Mouse (Mus musculus) limb, embryonic 14.5 days (tissue): ENCODE data around the gene Dnajc5g. TPM values are rescaled to one million over a fixed set of nuclear protein-coding genes. Genes with fewer than 3 reads are reported as not detected.

Experiments
- ATAC-seq: fragments of 200-750 bp; cut with Nextera tagmentation; 2 replicates; pipeline ENCODE4 v1.8.0; 2017; ENCODE audit warnings: low read depth, moderate number of reproducible peaks, moderate TSS enrichment; ENCODE audit not compliant: low FRiP score
- DNase-seq: peaks from one replicate; pipeline ENCODE4 v3.0.0-alpha.2; 2015; ENCODE audit warnings: low spot score
- H3K27ac ChIP-seq: fragments of 300-500 bp; sonication (generic); replicated peaks from 2 replicates; pipeline ENCODE4 v1.5.1; 2014; ENCODE audit warnings: low read depth, mild to moderate bottlenecking, low read length, moderate library complexity, mixed read lengths
- H3K27me3 ChIP-seq: fragments of 300-500 bp; sonication (generic); 2 replicates; pipeline ENCODE4 v1.6.1; 2014; ENCODE audit warnings: low read length, mixed read lengths; ENCODE audit not compliant: control insufficient read depth, insufficient read depth
- H3K36me3 ChIP-seq: fragments of 300-500 bp; sonication (generic); 2 replicates; pipeline ENCODE4 v1.6.1; 2014; ENCODE audit warnings: mild to moderate bottlenecking, low read length, moderate library complexity, mixed read lengths; ENCODE audit not compliant: control insufficient read depth, insufficient read depth
- H3K4me1 ChIP-seq: fragments of 300-500 bp; sonication (generic); 2 replicates; pipeline ENCODE4 v1.6.1; 2014; ENCODE audit warnings: antibody characterized with exemption, low read length, mixed read lengths; ENCODE audit not compliant: control insufficient read depth, insufficient read depth
- H3K4me2 ChIP-seq: fragments of 300-500 bp; sonication (generic); replicated peaks from 2 replicates; pipeline ENCODE4 v1.6.1; 2014; ENCODE audit warnings: low read depth, mild to moderate bottlenecking, low read length, moderate library complexity; ENCODE audit not compliant: severe bottlenecking
- H3K4me3 ChIP-seq: fragments of 300-500 bp; sonication (generic); replicated peaks from 2 replicates; pipeline ENCODE4 v1.5.1; 2014; ENCODE audit warnings: low read length
- H3K9ac ChIP-seq: fragments of 300-500 bp; sonication (generic); 2 replicates; pipeline ENCODE4 v1.6.1; 2014; ENCODE audit warnings: mild to moderate bottlenecking, low read depth, low read length, moderate library complexity; ENCODE audit not compliant: severe bottlenecking
- H3K9me3 ChIP-seq: fragments of 300-500 bp; sonication (generic); 2 replicates; pipeline ENCODE4 v1.6.1; 2016; ENCODE audit warnings: low read length; ENCODE audit not compliant: control insufficient read depth
- POLR2A ChIP-seq: fragments of 200-500 bp; IDR thresholded peaks from 2 replicates; pipeline ENCODE4 v1.8.0; 2012; ENCODE audit warnings: inconsistent platforms, mild to moderate bottlenecking, moderate library complexity, borderline replicate concordance; ENCODE audit not compliant: insufficient read depth, insufficient read length; ENCODE audit errors: extremely low read depth
- WGBS: fragments of 180-500 bp; shearing (Covaris S2); extraction: QIAGEN DNeasy Blood & Tissue Kit; methylation state at CpG from one replicate; pipeline ENCODE4 v1.1.7; 2014; 5-methylcytosine and 5-hydroxymethylcytosine counted together
- polyA plus RNA-seq, 2 experiments: library from polyadenylated mRNA; depleted of rRNA in 1 of 2; stranded (reverse) in 1 of 2; unstranded in 1 of 2; fragments of >200 nt; fragmentation: Nextera tagmentation in 1 of 2; extraction: Ambion mirVana in 1 of 2; gene quantifications; 2 replicates each; pipeline versions ENCODE4 v1.2.1 to v1.2.3; 2012 to 2014

Dnajc5g gene
- polyA plus RNA-seq, 2 experiments: not detected

GRCm38 (mm10) chr5:31126050-31126449 is 20.0 kb downstream of the Dnajc5g start:
- no peak overlapping the region for H3K27ac ChIP-seq
- no peaks in the 10 kb centered on the region for H3K9me3 ChIP-seq
- DNase-seq (no peak), ATAC-seq (no peak)
- no peak overlapping the region for H3K4me2 ChIP-seq
- 40% methylated on average over 5 of the region's 5 CpGs for WGBS
- H3K27me3 ChIP-seq: no peaks in the 10 kb centered on the region
- H3K9ac ChIP-seq: no peak overlapping the region
- H3K4me3 ChIP-seq: no peak overlapping the region
- TF ChIP-seq POLR2A: no peak
- H3K36me3 ChIP-seq: no peaks in the 10 kb centered on the region
- H3K4me1 ChIP-seq: no peaks in the 10 kb centered on the region

- peaks cover 63% of the 10 kb centered on the region for H3K27me3 ChIP-seq
- H3K4me1 ChIP-seq: no peaks in the 10 kb centered on the region
- 0 out of 2 replicates have a peak, but pooled peaks cover 6% of the 10 kb centered on the region for H3K36me3 ChIP-seq
- no peak for DNase-seq
- ATAC-seq: no peak
- TF ChIP-seq POLR2A: no peak
- no peak overlapping the region for H3K4me3 ChIP-seq
- H3K9ac ChIP-seq: no peak overlapping the region
- H3K9me3 ChIP-seq: no peaks in the 10 kb centered on the region
- WGBS: under 1% methylated on average over 32 of the region's 33 CpGs
- H3K4me2 ChIP-seq: no peak overlapping the region
- H3K27ac ChIP-seq: no peak overlapping the region
Observed at GRCm38 (mm10) chr5:31136730-31137424, 30.8 kb downstream of the Dnajc5g start.

GRCm38 (mm10) chr5:31137658-31138057 is 31.6 kb downstream of the Dnajc5g start:
- WGBS: 1% methylated on average over 13 of the region's 13 CpGs
- no peaks in the 10 kb centered on the region for H3K9me3 ChIP-seq
- peak overlapping the region; percentile 14; the same call in 1 of the 2 replicates for H3K4me3 ChIP-seq
- ATAC-seq: no peak
- no peak overlapping the region for H3K27ac ChIP-seq
- peaks cover 63% of the 10 kb centered on the region for H3K27me3 ChIP-seq
- no peak for DNase-seq
- H3K36me3 ChIP-seq: 0 out of 2 replicates have a peak, but pooled peaks cover 7% of the 10 kb centered on the region
- no peak overlapping the region for H3K9ac ChIP-seq
- TF ChIP-seq POLR2A: no peak
- no peaks in the 10 kb centered on the region for H3K4me1 ChIP-seq
- peak overlapping the region; percentile 23; the same call in 1 of the 2 replicates for H3K4me2 ChIP-seq

- no peaks in the 10 kb centered on the region for H3K4me1 ChIP-seq
- H3K4me3 ChIP-seq: peak within 1 kb of the TSS; percentile 14
- TF ChIP-seq POLR2A: no peak
- H3K9ac ChIP-seq: no peak within 1 kb of the TSS
- H3K4me2 ChIP-seq: peak within 1 kb of the TSS; percentile 23
- WGBS: 2% methylated on average over 39 of the region's 52 CpGs
- no peaks in the 10 kb centered on the region for H3K9me3 ChIP-seq
- H3K27ac ChIP-seq: no peak within 1 kb of the TSS
- peaks cover 9% of the 10 kb centered on the region; the same call in 1 of the 2 replicates for H3K36me3 ChIP-seq
- DNase-seq (no peak), ATAC-seq (no peak)
- H3K27me3 ChIP-seq: peaks cover 63% of the 10 kb centered on the region
Observed at GRCm38 (mm10) chr5:31138241-31138967, 32.3 kb downstream of the Dnajc5g start, which contains the start of gene Ucn. Gene Ucn, minus strand, starts transcription at chr5:31138829.

- peaks cover 58% of the 10 kb centered on the region for H3K27me3 ChIP-seq
- no peak overlapping the region for H3K9ac ChIP-seq
- 0 out of 2 replicates have a peak overlapping the region, but pooled peaks have one; percentile 3 for H3K4me3 ChIP-seq
- DNase-seq (peak; percentile 59), ATAC-seq (no peak)
- H3K9me3 ChIP-seq: no peaks in the 10 kb centered on the region
- no peak for TF ChIP-seq POLR2A
- WGBS: 15% methylated on average over 9 of the region's 9 CpGs
- H3K4me1 ChIP-seq: no peaks in the 10 kb centered on the region
- no peak overlapping the region for H3K27ac ChIP-seq
- H3K4me2 ChIP-seq: no peak overlapping the region
- peaks cover 12% of the 10 kb centered on the region; the same call in 1 of the 2 replicates for H3K36me3 ChIP-seq
Observed at GRCm38 (mm10) chr5:31138968-31139425, 32.9 kb downstream of the Dnajc5g start.
